ENCODE assay signal across 13 mouse cellular contexts in the genomic region with DNA sequence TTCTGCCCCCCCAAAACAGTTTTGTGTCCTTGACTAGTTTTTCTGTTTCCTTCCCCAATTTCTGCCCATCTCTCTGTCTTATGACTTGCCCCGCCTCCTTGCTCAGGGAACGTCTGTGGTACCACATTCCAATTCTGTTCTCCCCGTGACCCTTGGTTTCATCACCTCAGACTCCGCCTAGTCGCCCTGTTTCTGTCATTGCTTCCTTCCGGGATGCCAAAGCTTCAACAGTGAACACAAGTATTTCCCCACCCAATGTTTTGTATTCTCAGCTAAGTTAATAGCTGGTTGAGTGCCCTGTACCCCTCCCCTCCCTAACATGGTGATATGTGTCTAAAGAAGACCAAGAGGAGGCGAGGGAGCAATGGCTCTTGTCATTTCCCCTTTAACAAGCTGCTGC.
DNase-seq lines count a peak whose midpoint lies in the region; ATAC-seq and TF ChIP-seq lines count a peak whose summit lies in the region.
"Had no signal": no experiment of that assay in that cellular context is flagged by ENCODE, and none has a peak within 500 bp of the region (broad histone marks: within the 10 kb centered on the region; RNA-seq: fewer than 3 reads in every experiment).

No protein-coding gene starts in this region.

- no peak overlapping the region for H3K4me3 ChIP-seq in liver, adult 2 months (ENCODE audit: insufficient read depth, low read depth, low read length)
- H3K4me3 ChIP-seq in liver, embryonic 12.5 days, result no peak overlapping the region
- H3K4me3 ChIP-seq: heart, embryonic 10.5 days; limb, embryonic 13.5 days; myocyte had no signal

- no peak for TF ChIP-seq CTCF in liver, adult 2 months (IDR thresholded peaks at IDR 0.05; ENCODE audit: low read depth, low read length)

- TF ChIP-seq POLR2A in liver, adult 2 months (IDR thresholded peaks at IDR 0.05; ENCODE audit: extremely low read depth, insufficient read depth, low read length), result no peak

- 67% methylated on average over 7 of the region's 7 CpGs for WGBS in liver, adult 2 months
- 49% methylated on average over 7 of the region's 7 CpGs for WGBS in liver, embryonic 12.5 days (ENCODE audit: insufficient replicate concordance)

- no peaks in the 10 kb centered on the region for H3K9me3 ChIP-seq in liver, embryonic 12.5 days (replicated peaks)
- H3K9me3 ChIP-seq: heart, embryonic 10.5 days; limb, embryonic 13.5 days had no signal

- peaks cover 4% of the 10 kb centered on the region; the same call in 1 of the 2 replicates for H3K4me1 ChIP-seq in liver, adult 2 months (ENCODE audit: control insufficient read depth, insufficient read depth, low read length)
- H3K4me1 ChIP-seq in liver, embryonic 12.5 days, result 0 out of 2 replicates have a peak, but pooled peaks cover 3% of the 10 kb centered on the region

- no peak overlapping the region for H3K27ac ChIP-seq in liver, adult 2 months (replicated peaks; ENCODE audit: insufficient read depth, low read depth, low read length)
- H3K27ac ChIP-seq in liver, embryonic 12.5 days, result no peak overlapping the region
- H3K27ac ChIP-seq: heart, embryonic 10.5 days; limb, embryonic 13.5 days had no signal

- ATAC-seq in liver, embryonic 12.5 days, result no peak
- ATAC-seq in common myeloid progenitor, adult 5-6 weeks (replicated peaks; ENCODE audit: low read depth, poor library complexity, severe bottlenecking), result peak; percentile 58

- DNase-seq in liver, adult 2 months (ENCODE audit: extremely low read depth, low read depth, low spot score), result peak; percentile 25
- peak; percentile 31 for DNase-seq in lung, postnatal 14 days
- no peak for DNase-seq in frontal cortex, postnatal 25 days (ENCODE audit: low spot score in 2 of 2)
- no peak for DNase-seq in layer of hippocampus, adult 9-10 months (ENCODE audit: low spot score)
- no peak for DNase-seq in embryo, embryonic 10.5 days (ENCODE audit: low spot score)
- DNase-seq: cerebellum, adult 9-11 months; heart, postnatal 4 days; spleen, adult 18-20 months had no signal

- no peaks in the 10 kb centered on the region for H3K36me3 ChIP-seq in liver, adult 2 months (ENCODE audit: control insufficient read depth, insufficient read depth, low read length)
- no peaks in the 10 kb centered on the region for H3K36me3 ChIP-seq in liver, embryonic 12.5 days
- H3K36me3 ChIP-seq: heart, embryonic 10.5 days; limb, embryonic 13.5 days had no signal

- no peak overlapping the region for H3K9ac ChIP-seq in liver, adult 2 months (ENCODE audit: low read depth, low read length)
- no peak overlapping the region for H3K9ac ChIP-seq in liver, embryonic 12.5 days
- H3K9ac ChIP-seq: limb, embryonic 13.5 days had no signal

- H3K79me2 ChIP-seq in liver, adult 2 months (ENCODE audit: control insufficient read depth, insufficient read depth, low read length), result no peaks in the 10 kb centered on the region; the same call in 1 of the 2 replicates

- no peak overlapping the region for H3K4me2 ChIP-seq in liver, embryonic 12.5 days
- H3K4me2 ChIP-seq: limb, embryonic 13.5 days had no signal

- no peaks in the 10 kb centered on the region for H3K27me3 ChIP-seq in liver, adult 2 months (ENCODE audit: control insufficient read depth, insufficient read depth, low read length)
- no peaks in the 10 kb centered on the region for H3K27me3 ChIP-seq in liver, embryonic 12.5 days (replicated peaks)
- H3K27me3 ChIP-seq: limb, embryonic 13.5 days had no signal

Comparison
In these comparisons a context has a peak if more than half of its experiments do, and no peak if none do; other contexts are left out.
1. DNase-seq: peak in liver, adult 2 months (single experiment) and lung, postnatal 14 days (single experiment); none in frontal cortex, postnatal 25 days (0 of 2), layer of hippocampus, adult 9-10 months (single experiment) and embryo, embryonic 10.5 days (single experiment).